Mouse (Mus musculus) kidney, adult 2 months (tissue): ENCODE results near the gene Slc35b2.

ENCODE experiments used
- CTCF ChIP-seq: fragments of 200-500 bp; conservative IDR thresholded peaks from 2 replicates; pipeline ENCODE4 v1.5.1; 2011; ENCODE audit warnings: low read depth, mild to moderate bottlenecking, control low read depth, low read length, moderate library complexity, mixed read lengths; ENCODE audit not compliant: insufficient read depth, insufficient read length
- POLR2A ChIP-seq: fragments of 200-500 bp; IDR thresholded peaks from one replicate; pipeline ENCODE4 v1.6.1; 2011; ENCODE audit warnings: low read depth, low read length, control low read depth

DNA sequence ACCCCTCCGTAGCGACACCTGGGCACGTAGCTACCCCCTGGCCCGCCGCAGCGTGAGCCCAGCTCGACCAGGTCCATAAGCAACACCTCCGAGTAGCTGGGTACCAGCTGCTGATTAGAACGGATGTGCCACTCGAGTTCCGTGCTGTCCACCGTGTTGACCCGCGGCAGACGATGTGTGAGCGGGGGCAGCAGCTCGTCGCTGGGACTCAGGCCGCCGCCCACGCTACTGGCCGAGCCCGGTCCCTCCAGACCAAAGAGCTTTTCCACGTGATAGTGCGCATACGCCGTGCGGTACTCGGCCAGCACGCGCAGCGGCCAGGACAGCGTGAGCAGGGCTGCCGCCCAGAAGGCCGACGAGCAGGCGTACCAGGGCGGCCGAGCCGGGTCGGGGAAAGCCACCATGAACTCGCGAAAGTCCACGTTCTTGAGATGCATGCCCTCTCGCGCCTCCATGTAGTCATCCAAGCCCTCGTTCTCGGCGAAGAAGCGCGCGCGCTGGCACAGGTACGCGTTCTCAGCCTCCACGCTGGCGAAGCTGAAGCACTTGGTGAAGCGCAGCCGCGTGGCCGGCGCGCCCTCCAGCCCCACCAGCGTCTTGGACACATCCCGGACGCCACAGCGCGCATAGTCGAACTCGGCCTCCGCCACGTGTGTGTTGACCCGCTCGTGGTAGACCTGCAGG, 18.3 kb upstream of the Slc35b2 start:
- TF ChIP-seq POLR2A (no peak), CTCF (no peak)
